Mouse (Mus musculus) liver, postnatal 0 days (tissue): ENCODE measurements around the gene 4933415A04Rik.

Experiments used
- CTCF ChIP-seq: sonication (generic); IDR thresholded peaks from 2 replicates; pipeline ENCODE4 v1.5.1; 2016; ENCODE audit warnings: antibody characterized with exemption, low read depth
- EP300 ChIP-seq: IDR thresholded peaks from 2 replicates; pipeline ENCODE4 v1.6.1; 2016; ENCODE audit warnings: antibody characterized with exemption, low read depth, mild to moderate bottlenecking

GRCm38 (mm10) chr11:43552675-43553074 is 34.2 kb upstream of the 4933415A04Rik start:
- TF ChIP-seq CTCF (no peak), EP300 (no peak)
